Mouse (Mus musculus) erythroblast, embryonic 14.5 days (primary cell): ENCODE measurements at regions not wholly inside any gene's neighbourhood (a gene's known extent, or its start where the extent isn't known, plus 50 kb on each side); places are given as distances from the start of the nearest gene placed in this dataset.

Experiments
- H3K27me3 ChIP-seq: 2 replicates; pipeline ENCODE4 v1.6.1; 2012; ENCODE audit warnings: inconsistent platforms; ENCODE audit not compliant: control insufficient read depth
- H3K36me3 ChIP-seq: 2 replicates; pipeline ENCODE4 v1.6.1; 2012; ENCODE audit warnings: mild to moderate bottlenecking, inconsistent platforms; ENCODE audit not compliant: control insufficient read depth
- H3K4me1 ChIP-seq: 2 replicates; pipeline ENCODE4 v1.6.1; 2012; ENCODE audit warnings: inconsistent platforms; ENCODE audit not compliant: control insufficient read depth
- H3K4me3 ChIP-seq: replicated peaks from 2 replicates; pipeline ENCODE3; 2012; ENCODE audit warnings: moderate library complexity, mild to moderate bottlenecking, inconsistent platforms
- H3K9me3 ChIP-seq: 2 replicates; pipeline ENCODE4 v1.6.1; 2012; ENCODE audit warnings: low read length, inconsistent platforms, mixed read lengths; ENCODE audit not compliant: control insufficient read depth
- GATA1 ChIP-seq: IDR thresholded peaks from 2 replicates; pipeline ENCODE4 v1.6.1; 2012; ENCODE audit warnings: low read length, inconsistent platforms, mixed read lengths
- TAL1 ChIP-seq: IDR thresholded peaks from 3 replicates; pipeline ENCODE4 v1.6.1; 2012; ENCODE audit warnings: low read length, inconsistent platforms, mixed read lengths

DNA sequence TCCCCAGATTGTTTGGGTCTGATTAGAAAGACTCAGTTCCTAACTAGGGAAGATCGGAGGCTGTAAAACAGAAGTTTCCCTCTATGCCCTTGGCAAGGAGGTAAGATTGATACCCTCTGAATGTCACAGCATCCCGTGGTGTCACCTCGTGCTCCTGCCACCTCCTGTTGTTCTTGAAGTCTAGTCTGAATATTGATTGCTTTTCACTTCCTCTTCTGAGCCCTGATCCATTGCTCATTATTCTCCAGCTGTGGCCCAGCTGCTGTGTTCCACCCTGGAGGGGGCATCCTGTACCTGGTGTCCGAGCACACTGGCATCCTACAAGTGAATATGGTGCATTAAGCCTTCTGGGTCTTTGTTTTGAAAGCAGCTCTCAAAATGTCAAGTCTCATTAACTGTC lies 156.6 kb upstream of the Mctp2 start:
- no peak for TF ChIP-seq GATA1
- TF ChIP-seq TAL1, result no peak

DNA sequence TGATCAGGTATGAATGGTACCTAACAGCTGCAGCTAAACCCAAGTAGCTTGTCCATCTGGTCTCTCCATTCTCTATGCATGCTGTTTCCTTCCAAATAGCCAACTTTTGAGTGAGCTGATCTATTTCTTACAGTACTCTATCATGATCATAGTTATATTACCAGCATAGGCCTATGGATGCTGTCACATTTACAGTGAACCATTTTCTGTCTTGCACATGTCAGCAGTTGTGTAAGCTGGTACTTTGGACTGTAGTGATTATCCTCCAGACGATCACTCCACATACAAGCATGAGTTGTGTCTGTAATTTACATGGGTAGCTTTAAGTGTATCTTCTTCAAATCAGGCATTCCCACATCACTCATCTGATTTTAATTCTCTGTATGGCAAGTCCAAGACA lies 158.2 kb upstream of the Mctp2 start:
- TF ChIP-seq GATA1 (no peak), TAL1 (no peak)
- H3K4me1 ChIP-seq, result no peaks in the 10 kb centered on the region
- H3K9me3 ChIP-seq, result peaks cover 3% of the 10 kb centered on the region; the same call in 1 of the 2 replicates
- H3K27me3 ChIP-seq, result no peaks in the 10 kb centered on the region
- H3K36me3 ChIP-seq, result no peaks in the 10 kb centered on the region
- no peak overlapping the region for H3K4me3 ChIP-seq

More for the DNA sequence above, 156.6 kb upstream of the Mctp2 start:
- no peaks in the 10 kb centered on the region for H3K27me3 ChIP-seq
- H3K36me3 ChIP-seq, result no peaks in the 10 kb centered on the region
- H3K4me3 ChIP-seq, result no peak overlapping the region
- no peaks in the 10 kb centered on the region for H3K9me3 ChIP-seq
- no peaks in the 10 kb centered on the region for H3K4me1 ChIP-seq

DNA sequence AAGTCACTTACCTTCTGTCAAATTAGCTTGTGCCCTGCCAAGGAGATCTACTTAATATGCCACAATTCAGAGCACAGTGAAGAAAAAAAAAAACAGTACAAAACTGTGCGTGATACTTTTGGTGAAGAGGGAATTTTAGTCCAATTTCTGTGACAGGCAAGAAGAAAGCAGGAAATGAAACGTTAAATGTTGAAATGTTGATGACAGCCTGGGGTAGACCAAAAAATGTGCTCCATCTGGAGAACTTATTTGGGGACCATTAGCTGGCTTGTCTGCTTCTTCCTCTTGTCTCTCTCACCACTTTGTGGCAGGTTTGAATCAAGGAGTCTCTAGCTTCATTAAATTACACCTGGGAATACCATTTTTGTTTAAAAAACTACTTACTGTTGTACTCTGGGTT lies 163.3 kb upstream of the Mctp2 start:
- no peaks in the 10 kb centered on the region for H3K4me1 ChIP-seq
- TF ChIP-seq TAL1, result no peak
- no peak for TF ChIP-seq GATA1
- H3K4me3 ChIP-seq, result no peak overlapping the region
- no peaks in the 10 kb centered on the region for H3K27me3 ChIP-seq
- no peaks in the 10 kb centered on the region for H3K36me3 ChIP-seq
- H3K9me3 ChIP-seq, result peaks cover 4% of the 10 kb centered on the region

DNA sequence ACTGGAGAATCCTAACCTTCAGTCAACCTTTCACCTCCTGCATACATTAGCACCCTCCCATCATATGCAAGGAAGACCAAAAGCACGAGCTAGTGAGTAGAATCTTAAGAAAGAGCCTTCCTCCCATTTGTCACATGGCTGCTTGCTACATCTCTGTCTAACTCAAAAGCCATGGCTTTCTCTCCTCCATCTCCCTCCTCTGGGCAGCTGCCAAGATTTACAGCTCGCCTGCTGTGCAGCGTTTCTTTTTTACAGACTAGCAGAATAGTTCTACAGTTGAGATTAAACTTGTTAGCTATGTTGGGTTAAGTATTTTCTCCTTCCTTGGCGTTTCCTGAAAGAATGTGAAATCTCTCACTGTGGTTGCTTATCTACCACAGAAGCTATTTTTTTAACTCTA lies 168.3 kb upstream of the Mctp2 start:
- H3K36me3 ChIP-seq, result no peaks in the 10 kb centered on the region
- no peaks in the 10 kb centered on the region for H3K4me1 ChIP-seq
- no peaks in the 10 kb centered on the region for H3K27me3 ChIP-seq
- TF ChIP-seq TAL1 (no peak), GATA1 (no peak)
- peaks cover 2% of the 10 kb centered on the region; the same call in 1 of the 2 replicates for H3K9me3 ChIP-seq
- no peak overlapping the region for H3K4me3 ChIP-seq

DNA sequence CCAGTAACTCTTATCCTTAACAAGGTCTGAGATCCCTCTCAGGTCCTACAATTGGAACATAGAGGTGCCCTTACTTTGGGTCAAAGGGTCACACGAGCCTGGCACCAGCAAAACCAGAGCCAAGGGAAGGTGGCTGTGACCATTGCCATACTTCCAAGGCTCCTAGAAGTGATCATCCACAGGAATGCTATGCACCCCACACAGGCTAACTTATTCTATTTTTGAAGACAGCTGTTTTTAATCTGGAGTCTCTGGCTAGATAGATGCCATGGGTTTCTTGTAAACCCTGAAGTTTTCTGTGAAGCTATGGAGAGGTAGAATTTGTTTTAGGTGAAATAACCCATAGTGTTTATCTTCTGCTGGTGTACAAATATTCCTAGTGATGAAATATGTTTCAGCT lies 172.5 kb upstream of the Mctp2 start:
- Histone ChIP-seq H3K4me1 (no peaks in the 10 kb centered on the region), H3K27me3 (no peaks in the 10 kb centered on the region), H3K36me3 (no peaks in the 10 kb centered on the region), H3K9me3 (no peaks in the 10 kb centered on the region), H3K4me3 (no peak overlapping the region)
- TF ChIP-seq GATA1 (no peak), TAL1 (no peak)

DNA sequence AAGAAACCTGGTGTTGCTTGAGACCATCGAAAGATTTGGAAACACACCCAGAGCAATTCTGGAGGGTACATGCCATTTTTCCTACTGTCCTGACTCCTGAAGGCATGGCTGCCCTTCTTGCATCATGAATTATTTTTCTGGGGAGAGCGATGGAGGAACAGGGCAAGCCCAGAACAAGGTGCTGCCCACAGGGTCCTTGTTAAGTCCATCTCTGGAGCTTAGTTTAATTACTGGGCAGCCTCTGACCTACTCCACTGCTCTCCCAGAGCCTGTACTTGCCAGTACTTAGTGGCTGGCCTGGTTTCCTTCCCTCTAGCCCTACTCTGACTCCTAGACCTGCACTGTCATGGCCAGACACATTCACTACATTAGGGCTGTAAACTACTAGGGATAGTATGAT lies 174.9 kb upstream of the Mctp2 start:
- no peak overlapping the region for H3K4me3 ChIP-seq
- H3K9me3 ChIP-seq, result no peaks in the 10 kb centered on the region
- no peak for TF ChIP-seq TAL1
- H3K27me3 ChIP-seq, result no peaks in the 10 kb centered on the region
- H3K36me3 ChIP-seq, result no peaks in the 10 kb centered on the region
- H3K4me1 ChIP-seq, result no peaks in the 10 kb centered on the region

DNA sequence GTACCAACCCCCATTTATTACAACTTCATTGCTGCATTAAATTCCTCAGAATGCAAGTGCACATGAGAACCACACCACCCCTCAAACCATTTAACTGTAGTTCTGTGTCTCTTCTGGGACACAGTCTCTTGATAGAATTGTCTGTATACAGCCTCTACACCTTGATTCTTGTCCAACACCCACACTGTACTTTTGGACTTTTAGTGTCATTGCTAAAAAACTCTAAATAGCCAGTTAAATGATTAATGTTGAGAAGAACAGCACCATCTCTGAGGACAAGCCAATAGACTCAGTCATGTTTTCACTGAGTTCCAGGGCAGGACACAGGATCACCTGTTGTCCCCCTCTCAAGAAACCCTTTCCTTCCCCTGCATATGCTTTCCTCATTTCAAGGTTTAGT lies 183.8 kb upstream of the Mctp2 start:
- Histone ChIP-seq H3K27me3 (no peaks in the 10 kb centered on the region), H3K4me3 (no peak overlapping the region), H3K36me3 (no peaks in the 10 kb centered on the region), H3K9me3 (no peaks in the 10 kb centered on the region), H3K4me1 (no peaks in the 10 kb centered on the region)
- TF ChIP-seq GATA1 (no peak), TAL1 (no peak)

DNA sequence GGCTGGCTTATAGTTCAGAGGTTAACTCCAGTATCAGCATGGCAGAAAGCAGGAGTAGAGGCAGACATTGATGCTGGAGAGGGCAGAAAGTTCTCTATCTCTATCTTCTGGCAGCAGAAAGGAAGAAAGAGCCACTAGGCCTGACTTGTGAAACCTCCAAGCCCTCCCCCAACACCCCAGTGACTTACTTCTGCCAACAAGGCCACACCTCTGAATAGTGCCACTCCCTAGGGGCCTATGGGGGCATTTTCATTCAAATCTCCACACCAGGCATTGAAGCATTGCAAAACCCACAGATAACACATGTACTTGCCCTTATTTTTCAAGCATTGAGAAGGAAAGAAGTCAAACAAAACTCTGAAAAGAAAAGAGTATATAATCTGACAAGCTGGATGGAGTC lies 186.9 kb upstream of the Mctp2 start:
- Histone ChIP-seq H3K4me3 (no peak overlapping the region), H3K4me1 (no peaks in the 10 kb centered on the region), H3K27me3 (no peaks in the 10 kb centered on the region), H3K36me3 (no peaks in the 10 kb centered on the region), H3K9me3 (0 out of 2 replicates have a peak, but pooled peaks cover 2% of the 10 kb centered on the region)
- TF ChIP-seq TAL1 (no peak), GATA1 (no peak)

DNA sequence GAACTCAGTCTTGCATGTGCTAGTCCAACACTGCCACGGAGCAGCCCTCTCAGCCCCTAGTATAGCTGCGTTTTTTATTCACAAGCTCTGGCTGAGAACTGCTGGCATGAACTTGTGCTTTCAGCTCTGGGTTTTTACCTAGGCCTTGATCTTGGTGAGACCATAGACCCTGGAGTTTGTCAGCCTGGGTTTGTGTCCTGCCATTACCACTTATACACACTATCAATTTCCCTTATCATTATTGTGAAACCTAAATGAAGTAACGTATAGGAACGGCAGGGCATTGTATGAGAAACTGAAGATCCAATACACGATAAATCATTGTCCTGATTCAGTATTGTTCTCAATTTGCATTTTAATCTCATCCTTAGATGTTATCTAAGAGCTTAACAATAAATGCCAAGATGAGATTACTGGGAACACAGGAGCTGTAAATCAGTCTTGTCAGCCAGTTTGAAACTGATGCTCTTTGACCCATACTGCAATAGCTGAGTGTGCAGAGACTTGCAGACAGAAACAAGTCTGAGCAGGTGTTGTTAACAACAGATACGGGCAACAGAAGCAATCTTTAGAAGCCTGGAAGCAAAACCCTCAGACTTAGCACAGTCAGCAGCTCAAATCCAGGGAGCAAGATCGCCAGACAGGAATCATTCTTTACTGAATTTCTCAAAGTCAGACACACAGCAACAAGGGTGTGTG lies 190.7 kb upstream of the Mctp2 start:
- H3K4me3 ChIP-seq, result no peak overlapping the region
- H3K9me3 ChIP-seq, result 0 out of 2 replicates have a peak, but pooled peaks cover 2% of the 10 kb centered on the region
- H3K27me3 ChIP-seq, result no peaks in the 10 kb centered on the region
- TF ChIP-seq TAL1, result no peak
- TF ChIP-seq GATA1, result no peak
- H3K36me3 ChIP-seq, result no peaks in the 10 kb centered on the region
- no peaks in the 10 kb centered on the region for H3K4me1 ChIP-seq
